Mouse (Mus musculus): ENCODE data around the gene Tsg101.

Gene Tsg101

GRCm38 (mm10) chr7:46876841-46877240 lies 42.9 kb downstream of the Tsg101 start:
- no peak for DNase-seq (ENCODE audit: low spot score)

GRCm38 (mm10) chr7:46871988-46872387 lies 47.8 kb downstream of the Tsg101 start:
- DNase-seq (ENCODE audit: low spot score): no peak

- no peak for DNase-seq (ENCODE audit: low spot score)
These were observed 58.8 kb downstream of the Tsg101 start, which contains the start of gene Ldhc for GRCm38 (mm10) chr7:46860996-46861395. Gene Ldhc (plus strand): TSS chr7:46861203.

GRCm38 (mm10) chr7:46859031-46859430 lies 60.7 kb downstream of the Tsg101 start:
- no peak for DNase-seq (ENCODE audit: low spot score)

GRCm38 (mm10) chr7:46857436-46857835 lies 62.3 kb downstream of the Tsg101 start:
- DNase-seq (ENCODE audit: low spot score): no peak

- DNase-seq (ENCODE audit: low spot score): no peak
These were observed 63.8 kb downstream of the Tsg101 start for GRCm38 (mm10) chr7:46855866-46856560.

GRCm38 (mm10) chr7:46853365-46853764 lies 66.4 kb downstream of the Tsg101 start:
- no peak for DNase-seq (ENCODE audit: low spot score)

- no peak for DNase-seq (ENCODE audit: low spot score)
These were observed 67.1 kb downstream of the Tsg101 start for GRCm38 (mm10) chr7:46852666-46853065.

- DNase-seq (ENCODE audit: low spot score): no peak
These were observed 68.7 kb downstream of the Tsg101 start for GRCm38 (mm10) chr7:46851026-46851425.

- no peak for DNase-seq (ENCODE audit: low spot score)
These were observed 70.5 kb downstream of the Tsg101 start for GRCm38 (mm10) chr7:46849287-46849686.

- peak; percentile 48 for DNase-seq (ENCODE audit: low spot score)
These were observed 73.1 kb downstream of the Tsg101 start for GRCm38 (mm10) chr7:46846486-46847244.

- DNase-seq (ENCODE audit: low spot score): peak; percentile 35
These were observed 73.7 kb downstream of the Tsg101 start for GRCm38 (mm10) chr7:46845978-46846485.

- peak; percentile 95 for DNase-seq (ENCODE audit: low spot score)
These were observed 74.4 kb downstream of the Tsg101 start for GRCm38 (mm10) chr7:46845211-46845977.

- no peak for DNase-seq (ENCODE audit: low spot score)
These were observed 76.2 kb downstream of the Tsg101 start for GRCm38 (mm10) chr7:46843576-46843975.

- peak; percentile 51 for DNase-seq (ENCODE audit: low spot score)
These were observed 77.5 kb downstream of the Tsg101 start for GRCm38 (mm10) chr7:46842278-46842677.

GRCm38 (mm10) chr7:46840787-46841525 lies 78.8 kb downstream of the Tsg101 start, which contains the start of gene Ldha:
Gene Ldha (plus strand): TSS chr7:46841475.
- no peak for DNase-seq (ENCODE audit: low spot score)

GRCm38 (mm10) chr7:46840326-46840725 lies 79.4 kb downstream of the Tsg101 start:
- DNase-seq (ENCODE audit: low spot score): peak; percentile 87

GRCm38 (mm10) chr7:46839861-46840260 lies 79.9 kb downstream of the Tsg101 start:
- DNase-seq (ENCODE audit: low spot score): no peak

- DNase-seq (ENCODE audit: low spot score): peak; percentile 73
These were observed 80.3 kb downstream of the Tsg101 start for GRCm38 (mm10) chr7:46839446-46839845.

Data from lung, postnatal 25 days (tissue).